Mouse (Mus musculus) large intestine, adult 2 months (tissue): ENCODE data around the gene Ccdc43. TPM values are rescaled to one million over a fixed set of nuclear protein-coding genes. Genes with fewer than 3 reads are reported as not detected.
"Not testable (repeated sequence)": the region's sequence is repeated elsewhere in the genome, so short reads cannot be mapped to it uniquely, and the experiment has no call there.

Experiments used
- DNase-seq: peaks from one replicate; pipeline ENCODE4 v3.0.0-alpha.2; 2012; ENCODE audit warnings: low read depth, low spot score
- WGBS: fragments of 180-500 bp; shearing (Covaris S2); methylation state at CpG from one replicate; pipeline ENCODE4 v1.1.7; 2018; 5-methylcytosine and 5-hydroxymethylcytosine counted together
- polyA plus RNA-seq: library from polyadenylated mRNA; depleted of rRNA; stranded (reverse); fragments of >200 nt; gene quantifications from 2 replicates; pipeline ENCODE4 v1.2.3, GENCODE M21; 2012; rRNA removed

Gene Ccdc43
- polyA plus RNA-seq = 4.3 and 5.3 TPM in 2 replicates

DNA sequence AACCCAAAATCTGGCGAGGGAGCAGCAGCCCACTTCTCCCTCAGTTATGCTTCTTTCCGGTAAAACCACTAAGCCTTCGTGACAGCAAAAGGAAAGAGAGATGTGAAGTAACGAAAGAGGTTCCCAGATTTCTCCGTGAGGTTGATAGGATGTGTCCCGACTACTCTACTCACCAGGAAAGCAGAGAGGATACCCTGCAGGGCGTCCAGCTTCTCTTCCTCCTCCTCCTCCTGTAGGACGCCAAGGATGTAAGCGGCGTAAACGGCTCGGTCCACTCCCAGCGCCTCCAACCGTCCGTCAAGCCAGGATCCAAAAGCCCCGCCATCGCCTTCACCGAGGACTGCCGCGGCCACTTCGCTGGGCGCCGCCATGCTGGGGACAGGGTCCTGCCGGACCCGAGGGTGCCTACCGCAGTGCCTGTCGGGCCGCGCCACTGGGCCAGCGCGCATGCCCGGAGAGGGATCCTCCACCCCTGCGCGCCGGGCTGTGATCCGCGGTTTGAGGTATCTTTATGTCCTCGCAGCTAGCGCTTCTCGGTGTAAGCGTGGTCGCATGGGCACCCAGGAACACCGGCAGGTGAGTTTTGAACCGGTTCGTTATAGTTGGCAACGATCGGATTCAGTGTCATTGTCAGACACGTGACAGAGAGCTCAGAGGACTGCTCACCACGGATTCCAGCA is at the start of gene Ccdc43:
Gene Ccdc43, minus strand, starts transcription at position 445 of the 680 bp plus-strand sequence.
- DNase-seq = peak; percentile 61
- under 1% methylated on average over 49 of the region's 49 CpGs for WGBS

DNA sequence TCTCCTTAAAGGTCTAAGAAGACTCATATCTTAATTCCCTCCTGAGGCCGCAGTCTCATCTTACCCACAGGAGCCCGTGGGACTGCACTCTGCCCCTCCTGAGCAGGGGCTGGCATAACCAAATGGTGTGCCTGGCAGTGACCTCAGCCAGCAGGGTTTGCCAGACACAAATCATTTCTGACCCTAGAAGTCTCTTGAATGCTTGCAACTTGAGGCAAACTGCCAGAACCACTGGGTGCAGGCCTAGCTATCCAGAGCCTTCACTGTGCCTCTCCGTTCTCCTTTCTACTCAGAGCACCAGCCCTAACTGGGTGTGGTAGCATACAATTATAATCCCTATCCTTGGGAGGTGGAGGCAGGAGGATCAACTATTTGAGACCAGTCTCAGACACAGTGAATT is 47.2 kb upstream of the Ccdc43 start:
- DNase-seq = no peak
- 76% methylated on average over 3 of the region's 3 CpGs for WGBS

DNA sequence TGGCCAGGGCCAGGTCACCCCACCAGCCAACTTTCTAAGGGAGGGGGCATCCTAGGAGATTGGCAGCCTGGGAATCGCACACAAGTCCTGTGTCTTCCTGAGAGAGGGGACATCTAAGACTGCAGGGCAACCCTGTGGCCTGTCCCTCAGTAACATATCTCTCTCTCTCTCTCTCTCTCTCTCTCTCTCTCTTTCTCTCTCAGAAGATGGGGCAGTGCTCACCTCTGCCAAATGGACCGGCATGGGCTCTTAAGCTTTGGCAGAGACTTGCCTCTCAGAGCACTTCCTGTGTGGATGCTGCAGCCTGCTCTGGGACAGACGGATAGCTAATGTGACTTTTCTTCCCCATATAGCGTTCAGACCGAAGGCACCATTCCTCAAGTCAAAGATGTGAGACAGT is 45.3 kb upstream of the Ccdc43 start:
- DNase-seq = no peak
- WGBS = 82% methylated on average over 5 of the region's 5 CpGs

DNA sequence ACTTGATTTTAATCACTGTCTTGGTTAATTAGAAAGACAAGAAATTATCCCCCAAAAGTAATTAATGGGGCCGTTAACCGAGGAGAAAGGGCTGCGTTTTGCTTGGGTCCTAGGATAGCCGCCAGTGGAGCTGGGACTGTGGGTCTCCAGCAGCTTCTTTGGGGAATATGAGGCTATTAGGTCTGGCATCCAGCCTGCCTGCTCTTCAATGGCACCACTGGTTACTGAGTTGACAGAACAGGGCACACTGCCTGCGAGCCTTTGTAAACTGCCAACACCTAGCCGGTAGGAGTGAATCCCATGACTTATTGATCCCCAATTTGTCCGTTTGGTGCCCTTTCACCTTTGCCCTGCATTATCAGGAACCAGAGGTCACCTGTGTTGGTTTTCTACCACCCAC is 44.5 kb upstream of the Ccdc43 start:
- DNase-seq = no peak
- 57% methylated on average over 7 of the region's 7 CpGs for WGBS

DNA sequence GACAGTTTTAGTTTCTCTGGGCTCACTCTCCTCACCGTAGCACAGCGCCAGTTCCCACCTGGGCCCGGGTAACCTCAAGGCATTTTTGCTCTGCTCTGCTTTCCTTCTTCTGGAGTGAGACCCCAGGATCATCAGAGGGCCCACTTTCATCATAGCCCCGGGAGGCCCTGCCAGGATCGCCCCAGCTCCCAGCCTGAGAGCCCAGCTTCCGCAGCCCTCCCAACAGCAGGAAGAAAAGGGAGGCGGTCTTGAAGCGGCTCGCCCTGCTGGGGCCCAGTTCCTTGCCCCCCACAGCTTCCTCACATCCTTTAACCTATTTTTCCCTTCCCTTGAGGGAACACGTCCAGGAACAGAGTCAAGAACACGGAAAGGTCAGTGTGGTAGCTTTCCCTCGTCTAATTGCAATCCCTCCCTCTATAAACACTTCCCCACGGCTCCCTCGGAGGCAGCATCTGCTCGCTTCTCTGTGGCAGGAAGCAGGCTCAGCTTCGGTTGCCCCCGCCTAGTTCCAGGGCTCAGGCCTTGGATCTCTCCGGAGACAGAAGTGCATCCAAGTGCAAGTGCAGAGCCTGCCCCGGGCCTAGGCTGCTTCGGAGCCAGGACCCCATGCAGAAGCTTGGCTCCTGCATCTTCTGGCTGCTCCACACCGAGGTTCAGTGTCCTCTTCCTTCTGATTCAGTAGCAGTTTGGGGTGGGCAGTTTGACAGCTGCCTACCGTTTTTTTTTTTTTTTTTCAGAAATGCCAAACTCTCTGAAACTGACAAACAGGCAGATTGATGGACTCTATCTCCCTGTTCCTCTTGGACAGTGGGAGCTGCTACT is 43.8 kb upstream of the Ccdc43 start:
- no peak for DNase-seq
- WGBS = 26% methylated on average over 22 of the region's 22 CpGs

DNA sequence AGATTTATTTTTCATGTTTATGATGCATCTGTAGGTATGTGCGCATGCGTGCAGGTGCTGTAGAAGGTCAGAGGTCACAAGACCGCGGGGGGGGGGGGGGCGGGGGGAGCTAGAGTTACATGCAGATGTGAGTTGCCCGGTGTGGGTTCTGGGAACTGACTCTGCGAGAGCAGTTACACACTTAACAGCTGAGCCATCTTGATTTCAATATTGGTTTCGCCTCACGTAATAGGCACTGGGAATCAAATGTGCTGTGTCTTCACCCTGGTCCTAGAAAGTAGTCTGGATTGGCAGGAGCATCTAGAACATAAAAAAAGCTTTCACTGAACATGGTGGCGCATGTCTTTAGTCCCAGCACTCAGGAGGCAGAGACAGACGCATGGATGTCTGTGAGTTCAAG is 43.1 kb upstream of the Ccdc43 start:
- 70% methylated on average over 11 of the region's 11 CpGs for WGBS
- no peak for DNase-seq

DNA sequence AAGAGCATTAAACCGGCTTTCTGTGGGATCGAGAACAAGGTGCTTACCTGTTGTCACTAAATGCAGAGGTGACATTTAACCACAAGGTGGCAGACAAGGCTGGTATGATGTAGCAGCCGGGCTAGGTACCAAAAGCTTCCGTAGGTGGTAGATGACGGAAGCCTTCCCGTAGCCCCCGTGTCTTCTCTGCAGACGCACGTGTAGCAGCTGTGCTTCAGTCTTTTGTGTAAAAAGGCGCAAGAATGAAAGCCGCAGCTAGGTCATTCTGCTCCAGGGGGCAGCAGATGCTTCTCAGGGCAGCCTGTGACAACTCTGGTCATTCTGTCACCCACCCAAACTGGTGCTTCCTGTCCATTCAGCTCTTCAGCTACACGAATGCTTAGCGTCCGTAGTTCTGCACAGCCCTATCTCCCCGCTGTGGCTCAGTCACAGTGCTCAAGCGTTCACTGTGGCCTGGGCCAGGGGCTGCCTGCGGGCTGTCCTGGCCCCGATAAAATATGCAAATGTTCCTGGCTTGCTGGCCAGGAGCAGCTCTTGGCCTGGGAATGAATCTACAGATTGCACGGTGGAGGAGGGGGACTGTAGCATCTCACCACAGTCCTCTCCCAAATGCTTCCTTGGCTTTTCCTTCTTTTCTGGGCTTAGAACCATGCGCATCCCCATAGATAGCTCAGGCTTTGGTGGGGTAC is 41.8 kb upstream of the Ccdc43 start:
- no peak for DNase-seq
- 9% methylated on average over 20 of the region's 20 CpGs for WGBS

DNA sequence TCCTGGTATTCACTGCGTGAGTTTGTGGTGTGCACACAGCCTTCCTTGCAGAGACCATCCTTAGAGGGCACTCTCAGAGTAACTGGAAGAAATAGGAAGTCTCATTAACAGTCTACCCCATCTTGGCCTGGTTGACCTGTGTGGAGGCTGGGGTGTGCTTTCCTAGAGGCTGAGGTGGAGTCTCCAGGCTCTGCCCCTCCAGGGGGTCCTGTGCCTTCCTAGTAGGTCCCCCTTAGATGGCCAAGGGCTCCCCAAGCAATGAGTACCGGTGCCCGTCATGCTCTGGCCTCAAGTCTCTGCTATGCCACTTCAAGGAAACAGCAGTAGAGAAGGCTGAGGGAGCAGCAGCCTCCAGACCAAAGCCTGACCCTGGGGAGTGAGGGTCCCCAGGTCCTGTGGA is 40.5 kb upstream of the Ccdc43 start:
- 85% methylated on average over 3 of the region's 3 CpGs for WGBS
- DNase-seq = no peak

DNA sequence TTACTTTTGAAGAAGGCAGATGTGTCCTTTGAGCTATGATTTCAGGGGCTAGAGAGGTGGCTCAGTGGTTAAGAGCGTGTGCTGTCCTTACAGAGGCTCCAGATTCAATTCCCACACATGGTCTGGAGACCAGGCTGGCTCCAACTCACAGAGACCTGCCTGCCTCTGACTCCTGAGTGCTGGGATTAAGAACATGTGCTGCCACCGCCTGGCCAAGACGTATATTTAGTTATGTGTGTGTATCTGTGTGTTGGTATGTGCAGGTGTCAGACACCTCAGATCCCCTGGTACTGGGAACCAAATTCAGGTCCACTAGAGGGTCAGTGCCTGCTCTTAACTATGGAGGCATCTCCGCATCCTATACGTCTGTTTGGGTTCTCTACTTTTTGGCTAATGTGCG is 37.4 kb upstream of the Ccdc43 start:
- WGBS = 94% methylated on average over 6 of the region's 6 CpGs
- DNase-seq = no peak

DNA sequence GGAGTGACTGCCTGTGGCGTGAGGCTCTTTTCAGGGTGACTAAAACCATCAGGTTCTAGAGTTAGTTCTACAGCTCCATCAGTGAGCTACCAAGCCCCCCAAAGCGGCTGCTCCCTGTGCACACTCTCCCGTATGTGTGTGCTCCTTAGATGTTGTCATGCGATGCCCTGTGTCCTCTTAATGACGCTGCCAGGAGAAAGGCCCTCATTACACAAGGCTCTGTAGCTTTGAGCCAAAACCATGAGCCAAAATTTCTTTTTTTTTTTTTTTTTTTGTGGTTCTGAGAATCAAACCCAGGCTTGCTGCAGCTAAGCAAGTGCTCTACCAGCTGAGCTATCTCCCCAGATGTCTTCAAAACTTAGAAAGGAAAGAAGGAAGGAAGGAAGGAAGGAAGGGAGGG is 35.6 kb upstream of the Ccdc43 start:
- DNase-seq = no peak
- WGBS = 61% methylated on average over 5 of the region's 5 CpGs

DNA sequence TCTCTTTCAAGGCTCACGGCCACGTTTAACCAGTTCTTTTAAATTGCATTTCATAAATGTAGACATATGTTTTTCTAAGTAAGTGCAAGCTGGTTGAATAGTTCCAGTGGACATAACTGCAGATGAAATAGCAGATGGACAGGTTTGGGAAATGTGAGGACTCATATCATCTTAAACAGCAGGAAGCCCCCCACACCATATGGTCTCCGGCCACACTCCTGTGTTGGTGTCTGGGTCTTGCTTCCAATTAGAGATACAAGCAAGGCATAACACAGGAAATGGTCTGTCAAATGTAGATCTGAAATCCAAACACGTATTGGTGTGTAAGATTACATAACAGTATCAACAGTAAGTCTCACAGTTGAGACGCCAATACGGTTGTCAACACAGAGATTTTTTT is 33.8 kb upstream of the Ccdc43 start:
- DNase-seq = no peak
- 67% methylated on average over 6 of the region's 6 CpGs for WGBS

DNA sequence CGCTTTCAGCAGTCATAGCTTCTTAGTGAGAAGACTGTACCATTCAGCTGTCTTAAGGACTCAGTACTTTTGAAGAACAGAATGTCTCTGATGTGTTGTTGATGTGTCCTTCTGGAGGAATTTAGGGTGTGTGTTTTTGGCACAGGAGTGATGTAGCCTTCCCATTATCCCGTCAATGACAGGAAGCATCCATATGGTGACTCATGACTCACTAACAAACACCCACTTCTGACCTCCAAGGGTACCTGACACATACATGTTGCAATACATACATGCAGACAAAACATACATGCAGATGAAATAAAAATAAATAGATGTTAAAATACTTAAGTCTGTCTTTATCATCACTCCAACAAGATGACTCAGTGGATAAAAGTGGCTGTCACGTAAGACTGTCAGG is 32.3 kb upstream of the Ccdc43 start:
- WGBS = 65% methylated on average over 3 of the region's 3 CpGs
- DNase-seq = no peak

DNA sequence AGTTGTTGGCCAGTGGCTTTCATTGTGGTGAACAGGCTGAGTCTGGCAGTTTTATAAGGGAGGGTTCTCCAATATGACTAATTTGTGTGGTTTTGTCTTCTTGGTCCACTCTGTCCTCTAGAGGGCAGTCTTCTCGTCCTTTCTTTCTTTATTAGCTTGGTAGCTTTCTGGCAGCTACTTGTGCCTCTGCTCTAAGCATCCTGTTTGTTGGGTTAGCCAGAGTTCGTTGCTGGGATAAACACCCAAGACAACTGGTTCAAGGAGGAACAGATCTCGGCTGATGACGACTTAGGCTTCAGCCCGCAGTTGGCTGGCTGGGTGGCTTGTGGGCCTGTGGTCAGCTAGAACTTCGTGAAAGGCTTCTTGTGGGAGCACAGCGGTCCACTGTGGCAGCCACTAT is 31.0 kb upstream of the Ccdc43 start:
- DNase-seq = peak; percentile 10
- 28% methylated on average over 7 of the region's 7 CpGs for WGBS

DNA sequence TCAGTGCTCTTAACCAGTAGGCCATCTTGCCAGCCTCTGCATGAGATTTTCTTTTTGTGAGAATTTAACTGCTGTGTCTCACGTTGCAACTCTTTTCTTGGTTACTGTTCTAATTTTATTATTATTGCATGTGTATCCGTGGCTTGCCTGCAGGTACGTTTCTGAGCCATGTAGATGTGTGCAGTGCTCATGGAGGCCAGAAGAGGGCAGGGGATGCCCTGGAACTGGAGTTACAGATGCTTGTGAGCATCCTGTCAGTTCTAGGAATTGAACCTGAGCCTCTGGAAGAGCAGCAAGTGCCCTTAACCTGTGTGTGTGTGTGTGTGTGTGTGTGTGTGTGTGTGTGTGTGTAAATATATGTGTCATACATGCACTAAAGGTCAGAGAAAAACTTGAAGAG is 28.0 kb upstream of the Ccdc43 start:
- WGBS = 16% methylated on average over 3 of the region's 3 CpGs
- DNase-seq = no peak

DNA sequence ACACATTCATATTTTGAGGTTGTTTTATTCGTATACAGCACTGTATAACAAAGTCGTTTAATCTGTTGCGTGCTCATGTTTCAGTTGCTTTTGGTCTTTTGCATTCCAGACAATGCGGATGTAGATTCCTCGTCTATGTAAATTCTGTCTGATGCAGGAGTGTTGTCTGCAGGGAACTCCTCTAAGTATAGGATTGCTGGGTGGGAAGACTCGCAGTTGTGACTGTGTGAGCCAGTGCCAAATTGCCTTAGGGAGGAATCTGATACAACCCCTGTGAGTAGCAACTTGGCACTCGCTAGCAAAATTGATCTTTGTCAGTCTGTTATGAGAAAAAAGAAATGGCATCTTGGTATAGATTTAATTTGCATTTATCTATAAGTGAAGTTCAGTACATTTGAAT is 18.6 kb upstream of the Ccdc43 start:
- no peak for DNase-seq
- WGBS = 79% methylated on average over 7 of the region's 7 CpGs

DNA sequence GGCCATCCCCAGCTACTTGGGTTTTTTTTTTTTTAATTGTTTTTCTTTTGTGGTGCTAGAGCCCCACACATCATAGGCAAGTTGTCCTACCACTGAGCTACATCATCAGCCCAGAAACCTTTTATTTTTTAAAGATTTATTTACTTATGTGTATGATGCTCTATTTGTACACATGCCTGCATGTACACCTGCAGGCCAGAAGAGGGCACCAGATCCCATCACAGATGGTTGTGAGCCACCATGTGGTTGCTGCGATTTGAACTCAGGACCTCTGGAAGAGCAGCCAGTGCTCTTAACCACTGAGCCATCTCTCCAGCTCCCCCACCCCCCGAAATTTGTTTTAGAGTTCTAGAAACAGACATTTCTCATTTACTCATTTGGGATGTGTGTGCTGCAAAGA is 17.0 kb upstream of the Ccdc43 start:
- not testable (repeated sequence) for DNase-seq
- 83% methylated on average over 2 of the region's 2 CpGs for WGBS

DNA sequence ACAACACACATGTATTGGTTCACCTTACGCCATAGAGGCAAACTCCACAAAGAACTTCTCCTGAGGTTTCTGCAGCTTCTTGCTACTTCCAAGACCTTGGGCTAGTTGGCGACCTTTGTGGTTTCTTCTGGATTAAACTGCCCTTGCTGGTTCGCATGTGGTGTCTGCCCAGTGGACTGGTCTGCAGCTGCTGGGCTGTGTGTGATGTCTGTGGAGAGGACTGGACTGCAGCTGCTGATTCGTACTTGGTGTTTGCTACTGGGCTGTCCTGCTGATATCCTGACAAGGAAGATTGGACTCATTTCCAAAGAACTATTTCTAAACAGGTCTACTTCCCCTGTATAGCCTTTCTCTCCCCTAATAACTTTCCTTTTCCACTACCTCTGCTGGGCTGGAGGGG is 14.8 kb upstream of the Ccdc43 start:
- DNase-seq = no peak
- WGBS = 90% methylated on average over 4 of the region's 4 CpGs

DNA sequence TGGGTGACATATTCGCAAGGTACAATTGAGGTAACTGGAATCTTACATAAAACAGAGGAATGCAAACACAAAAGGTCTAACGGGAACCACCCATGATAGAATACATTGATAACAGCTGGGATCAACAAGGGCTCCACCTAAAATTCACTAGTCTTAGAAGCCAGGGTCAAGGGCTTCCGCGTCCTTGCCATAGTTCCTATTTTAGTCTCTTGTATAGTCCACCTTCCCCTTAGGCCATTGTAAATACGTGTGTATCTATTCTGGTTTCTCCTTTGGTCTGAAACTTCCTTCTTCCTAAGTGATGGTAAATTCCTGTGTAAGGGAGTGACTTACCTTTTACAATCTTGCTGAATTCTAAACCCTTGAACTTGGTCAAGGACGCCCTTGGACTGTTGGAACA is 4.6 kb upstream of the Ccdc43 start:
- WGBS = 57% methylated on average over 6 of the region's 6 CpGs
- not testable (repeated sequence) for DNase-seq

DNA sequence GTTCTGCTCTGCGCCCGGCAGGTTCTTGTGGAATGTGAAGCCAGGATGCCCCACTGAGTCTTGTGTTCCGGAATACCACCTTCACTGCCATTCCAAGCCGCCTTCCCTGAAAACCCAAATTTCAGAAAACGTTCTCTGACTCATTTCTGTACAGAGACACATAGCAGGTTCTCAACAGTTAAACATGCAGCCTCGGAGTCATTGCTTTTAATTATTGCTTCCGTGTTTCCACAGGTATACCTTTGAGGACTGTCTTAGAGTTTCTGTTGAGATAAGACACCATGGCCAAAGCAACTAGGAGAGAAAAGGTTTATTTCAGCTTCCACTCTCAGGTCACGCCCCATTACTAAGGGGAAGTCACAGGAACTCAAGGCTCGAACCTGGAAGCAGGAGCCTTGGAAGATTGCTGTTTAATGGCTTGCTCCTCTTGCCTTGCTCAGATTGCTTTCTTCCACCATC is 465 bp upstream of the Ccdc43 start:
- 4% methylated on average over 9 of the region's 9 CpGs for WGBS
- peak; percentile 2 for DNase-seq

DNA sequence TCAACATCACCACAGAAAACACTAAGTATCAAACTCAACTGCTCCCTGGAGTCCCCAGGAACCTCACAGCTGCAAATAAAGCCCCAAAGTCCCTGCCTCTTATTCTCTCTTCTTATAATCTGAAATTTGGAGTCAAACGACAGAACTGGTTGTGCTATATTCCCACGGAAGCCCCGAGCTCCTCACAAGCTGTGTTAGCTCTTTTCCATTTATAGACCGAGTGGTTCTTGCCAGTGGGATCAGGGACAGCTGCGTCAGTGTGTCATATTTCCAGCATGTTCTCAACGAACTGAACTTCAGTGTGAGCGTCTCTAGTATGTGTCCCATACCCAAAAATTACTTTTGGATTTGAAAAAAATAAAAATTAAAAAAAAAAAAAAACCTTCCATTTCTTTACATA is 2.3 kb downstream of the Ccdc43 start:
- no peak for DNase-seq
- WGBS = 86% methylated on average over 7 of the region's 7 CpGs

DNA sequence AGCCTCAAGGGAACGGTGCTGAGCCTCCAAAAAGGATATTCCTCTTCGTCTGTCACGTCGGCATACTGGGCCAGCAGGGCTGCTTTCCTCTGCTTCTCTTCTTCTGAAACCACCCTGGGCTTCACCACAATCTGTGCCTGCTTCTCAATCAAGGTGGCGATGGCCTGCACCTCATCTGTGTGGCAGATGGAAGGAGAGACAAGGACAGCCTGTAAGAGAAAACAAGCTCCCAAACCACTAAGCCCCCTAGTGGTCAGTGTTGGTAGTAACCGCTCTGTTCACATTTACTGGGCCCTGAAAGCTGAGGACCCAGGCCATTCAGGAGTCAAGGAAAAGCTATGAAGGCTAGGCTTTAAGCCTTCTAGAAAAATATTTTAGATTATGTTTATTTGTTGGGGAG is 7.4 kb downstream of the Ccdc43 start:
- WGBS = 67% methylated on average over 6 of the region's 6 CpGs
- DNase-seq = peak; percentile 48
